Mouse (Mus musculus): Measurements from ENCODE around the gene Arhgef11. TPM values are rescaled to one million over a fixed set of nuclear protein-coding genes. Genes with fewer than 3 reads are reported as not detected.

Gene Arhgef11
- total RNA-seq, 2 experiments from 2014 or later, result 60.2 to 60.3 TPM

DNA sequence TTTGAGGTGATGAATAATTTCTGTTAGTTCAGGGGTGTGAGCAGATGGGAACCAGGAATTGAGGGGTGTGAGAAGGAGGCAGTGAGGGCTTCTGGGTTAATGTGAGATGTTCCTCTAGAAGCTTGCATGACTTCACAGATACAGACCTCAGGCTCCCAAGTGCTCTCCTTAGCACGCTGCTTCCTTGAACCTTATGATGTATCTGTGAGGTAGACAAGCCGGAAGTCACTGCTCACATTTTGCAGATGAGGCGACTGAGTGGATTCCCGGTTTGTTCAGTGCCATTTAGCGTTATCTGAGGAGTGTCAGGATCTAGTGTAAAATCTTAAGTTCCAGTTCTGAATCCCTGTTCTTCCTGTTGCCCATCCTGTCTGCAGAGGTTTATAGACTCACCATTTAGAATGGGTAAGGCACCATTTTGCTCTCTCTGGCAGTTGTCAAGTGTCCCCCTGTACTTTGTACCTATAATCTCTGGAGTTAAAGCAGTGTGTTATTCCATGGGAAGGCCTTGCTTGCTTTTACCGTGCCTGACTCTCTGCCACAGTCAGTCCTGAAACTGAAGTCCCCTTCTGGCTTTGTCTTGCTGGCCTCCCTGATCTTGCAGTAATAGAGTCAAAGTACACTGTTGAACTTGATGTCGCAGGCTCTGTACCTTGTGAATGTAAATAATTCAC is 3.0 kb downstream of the Arhgef11 start:
- DNase-seq (ENCODE audit: extremely low spot score in 1 of 2, low spot score in 2 of 2), result no peak
- no peak for TF ChIP-seq CTCF (IDR thresholded peaks at IDR 0.05)
- intact Hi-C loops (cut with DNase I), result no loop called here
- no peak overlapping the region for H3K27ac ChIP-seq
- peak overlapping the region; percentile 76 for H3K4me3 ChIP-seq

DNA sequence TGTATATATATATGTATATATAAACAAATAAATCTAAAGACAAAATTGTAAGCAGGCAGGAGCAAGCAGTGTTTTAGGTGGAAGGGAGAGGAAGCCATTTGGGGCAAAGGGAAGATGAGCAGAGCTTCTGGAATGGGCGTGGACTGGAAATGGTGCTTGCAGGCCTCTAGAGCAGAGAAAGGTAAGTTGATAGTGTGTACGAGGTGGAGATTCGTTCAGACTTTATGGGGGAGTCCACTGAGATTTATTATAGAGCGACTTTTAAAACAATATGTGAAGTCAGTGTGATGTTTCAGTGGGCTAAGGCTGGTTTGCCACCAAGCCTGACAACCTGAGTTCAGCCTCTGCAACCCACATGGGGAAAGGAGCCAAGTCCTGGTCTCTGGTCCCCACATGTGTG is 7.5 kb downstream of the Arhgef11 start:
- no peak overlapping the region for H3K27ac ChIP-seq
- intact Hi-C loops (cut with DNase I), result no loop called here
- no peak for DNase-seq (ENCODE audit: extremely low spot score in 1 of 2, low spot score in 2 of 2)
- no peak for TF ChIP-seq CTCF (IDR thresholded peaks at IDR 0.05)
- no peak overlapping the region for H3K4me3 ChIP-seq

DNA sequence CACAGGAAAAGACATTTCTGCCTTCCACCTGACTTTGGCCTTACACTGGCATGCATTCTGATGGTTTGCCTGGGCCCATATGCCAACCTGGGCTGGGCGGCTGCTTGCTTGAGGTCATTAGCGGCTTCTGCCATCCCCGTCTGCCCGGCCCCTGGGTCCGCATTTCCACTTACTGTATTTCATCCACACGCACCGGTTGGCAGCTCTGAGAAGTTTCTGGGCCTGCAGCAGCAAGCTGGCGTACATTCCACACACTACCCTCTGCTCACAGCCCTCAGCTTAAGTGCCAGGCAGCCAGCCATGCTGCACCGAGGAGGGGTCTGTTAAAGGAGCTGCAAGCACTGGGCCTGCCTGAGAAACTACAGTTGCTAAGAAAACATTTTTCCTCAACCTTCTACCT is 13.5 kb downstream of the Arhgef11 start:
- DNase-seq (ENCODE audit: extremely low spot score in 1 of 2, low spot score in 2 of 2), result no peak
- H3K27ac ChIP-seq, result no peak overlapping the region

DNA sequence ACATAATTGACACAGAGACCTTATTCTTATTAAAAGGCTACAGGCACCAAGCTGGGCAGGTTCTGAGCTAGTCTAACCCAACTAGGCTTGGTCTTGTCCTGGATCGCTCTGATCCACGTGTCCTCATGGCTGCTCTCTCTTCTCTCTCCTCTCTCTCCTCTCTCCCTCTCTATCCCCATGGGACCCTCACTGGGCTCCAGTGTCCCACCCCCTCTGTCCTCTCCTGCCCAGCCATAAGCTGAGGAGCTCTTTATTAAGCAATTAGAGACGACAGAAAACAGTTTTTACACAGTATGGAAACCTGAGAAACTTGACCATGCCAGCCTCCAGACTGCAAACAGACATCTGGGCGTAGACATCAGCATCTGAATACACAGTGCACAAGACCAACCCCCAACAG is 14.0 kb downstream of the Arhgef11 start:
- Histone ChIP-seq H3K27ac (no peak overlapping the region), H3K4me3 (no peak overlapping the region)
- intact Hi-C loops (cut with DNase I), result no loop called here
- DNase-seq (ENCODE audit: extremely low spot score in 1 of 2, low spot score in 2 of 2), result no peak
- TF ChIP-seq CTCF (IDR thresholded peaks at IDR 0.05), result no peak

More for the DNA sequence above, 13.5 kb downstream of the Arhgef11 start:
- intact Hi-C loops (cut with DNase I), result no loop called here
- no peak overlapping the region for H3K4me3 ChIP-seq
- no peak for TF ChIP-seq CTCF (IDR thresholded peaks at IDR 0.05)

DNA sequence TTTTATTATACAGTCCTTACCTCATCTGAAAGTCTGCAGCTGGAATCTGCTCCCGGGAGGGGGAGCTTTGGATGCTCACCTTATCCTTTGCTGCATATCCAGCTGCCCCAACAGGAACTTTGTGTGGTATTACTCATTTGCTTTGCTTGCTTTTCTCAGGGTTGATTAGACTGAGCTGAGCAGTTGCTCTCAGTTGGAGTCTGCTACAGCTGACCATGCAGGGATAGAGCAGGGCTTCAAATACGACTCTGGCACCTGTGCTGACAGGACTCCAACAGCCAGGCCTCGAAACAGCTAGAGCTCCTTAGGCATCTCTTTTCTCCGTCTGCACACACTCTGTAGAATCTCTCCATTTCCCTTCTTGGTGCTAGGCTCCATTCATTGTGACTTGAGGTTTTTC is 18.2 kb downstream of the Arhgef11 start:
- intact Hi-C loops (cut with DNase I), result no loop called here
- no peak for TF ChIP-seq CTCF (IDR thresholded peaks at IDR 0.05)
- Histone ChIP-seq H3K4me3 (no peak overlapping the region), H3K27ac (no peak overlapping the region)
- DNase-seq (ENCODE audit: extremely low spot score in 1 of 2, low spot score in 2 of 2), result no peak

DNA sequence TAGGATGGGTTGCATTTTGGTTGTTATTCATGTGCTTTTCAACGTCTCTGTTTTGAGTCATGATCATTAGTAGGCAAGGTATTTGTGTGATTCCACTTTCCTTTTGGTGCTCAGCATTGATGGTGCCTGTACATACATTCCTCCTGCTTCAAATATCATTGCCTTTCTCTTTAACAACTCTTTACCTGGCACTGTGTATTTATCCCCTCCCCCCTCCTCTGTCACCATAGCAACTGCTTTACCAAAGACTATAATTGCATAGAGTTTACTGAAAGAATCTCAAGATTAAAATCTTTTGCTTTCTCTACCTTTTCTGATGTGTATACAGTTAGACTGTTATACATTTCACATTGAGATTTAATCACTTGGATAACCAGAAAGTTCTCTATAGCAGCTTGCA is 26.1 kb downstream of the Arhgef11 start:
- no peak overlapping the region for H3K4me3 ChIP-seq
- no peak for TF ChIP-seq CTCF (IDR thresholded peaks at IDR 0.05)
- H3K27ac ChIP-seq, result no peak overlapping the region
- no peak for DNase-seq (ENCODE audit: extremely low spot score in 1 of 2, low spot score in 2 of 2)
- intact Hi-C loops (cut with DNase I), result no loop called here

DNA sequence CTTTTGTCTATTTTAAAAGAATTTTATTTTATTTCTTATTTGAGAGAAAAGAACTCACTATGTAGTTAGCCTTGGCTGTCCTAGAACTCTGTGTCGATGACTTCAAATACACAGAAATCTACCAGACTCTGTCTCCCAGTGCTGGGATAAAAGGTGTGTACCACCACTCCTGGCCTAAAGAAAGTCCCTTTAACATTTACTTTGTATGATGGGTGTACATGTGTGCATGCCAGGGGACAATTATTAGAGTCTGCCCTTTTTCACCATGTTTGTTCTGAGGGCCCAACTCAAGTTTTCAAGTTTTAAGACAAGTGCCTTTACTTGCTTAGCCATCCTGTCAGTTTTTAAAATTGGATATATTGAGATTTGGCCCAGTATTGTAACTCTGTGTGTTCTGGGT is 28.8 kb downstream of the Arhgef11 start:
- no peak for DNase-seq (ENCODE audit: extremely low spot score in 1 of 2, low spot score in 2 of 2)
- intact Hi-C loops (cut with DNase I), result no loop called here
- TF ChIP-seq CTCF (IDR thresholded peaks at IDR 0.05), result no peak
- Histone ChIP-seq H3K4me3 (no peak overlapping the region), H3K27ac (no peak overlapping the region)

DNA sequence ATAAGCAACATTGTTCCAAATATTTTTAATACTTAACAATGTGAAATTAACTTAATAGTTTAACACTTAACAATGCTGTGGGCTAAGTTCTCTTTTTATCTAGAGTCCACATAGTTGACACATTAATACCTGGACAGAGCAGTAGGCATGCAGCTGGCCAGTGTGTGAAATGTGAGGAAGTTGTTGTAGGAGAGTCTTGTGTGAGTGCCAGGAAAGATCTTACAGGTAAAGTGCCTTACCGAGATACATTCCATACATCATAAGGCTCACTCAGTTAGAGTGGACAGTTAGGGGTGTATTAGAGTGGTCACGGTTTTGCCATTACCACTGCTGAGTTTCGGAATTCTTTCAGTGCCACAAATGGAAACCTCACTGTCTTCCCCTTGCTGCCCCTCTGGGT is 31.7 kb downstream of the Arhgef11 start:
- intact Hi-C loops (cut with DNase I), result no loop called here
- TF ChIP-seq CTCF (IDR thresholded peaks at IDR 0.05), result no peak

DNA sequence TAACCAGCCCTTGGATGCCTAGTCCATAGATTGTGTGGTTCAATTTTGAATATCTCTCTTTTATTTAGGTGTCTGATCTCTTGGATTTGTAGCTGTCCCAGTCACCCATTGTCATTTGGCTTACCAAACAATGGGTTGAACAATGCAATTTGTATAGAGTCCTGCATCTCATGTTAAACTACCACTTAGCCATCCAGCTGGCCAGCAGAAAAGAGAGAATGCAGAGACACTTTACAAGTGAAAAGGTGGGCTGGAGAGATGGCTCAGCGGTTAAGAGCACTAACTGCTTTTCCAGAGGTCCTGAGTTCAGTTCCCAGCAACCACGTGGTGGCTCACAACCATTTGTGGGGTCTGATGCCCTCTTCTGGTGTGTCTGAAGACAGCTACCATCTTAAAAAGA is 41.0 kb downstream of the Arhgef11 start:
- Histone ChIP-seq H3K27ac (no peak overlapping the region), H3K4me3 (no peak overlapping the region)
- intact Hi-C loops (cut with DNase I), result no loop called here
- no peak; the same call in 1 of the 2 replicates for TF ChIP-seq CTCF (IDR thresholded peaks at IDR 0.05)
- no peak for DNase-seq (ENCODE audit: extremely low spot score in 1 of 2, low spot score in 2 of 2)

More for the DNA sequence above, 31.7 kb downstream of the Arhgef11 start:
- DNase-seq (ENCODE audit: extremely low spot score in 1 of 2, low spot score in 2 of 2), result no peak
- Histone ChIP-seq H3K4me3 (no peak overlapping the region), H3K27ac (no peak overlapping the region)

DNA sequence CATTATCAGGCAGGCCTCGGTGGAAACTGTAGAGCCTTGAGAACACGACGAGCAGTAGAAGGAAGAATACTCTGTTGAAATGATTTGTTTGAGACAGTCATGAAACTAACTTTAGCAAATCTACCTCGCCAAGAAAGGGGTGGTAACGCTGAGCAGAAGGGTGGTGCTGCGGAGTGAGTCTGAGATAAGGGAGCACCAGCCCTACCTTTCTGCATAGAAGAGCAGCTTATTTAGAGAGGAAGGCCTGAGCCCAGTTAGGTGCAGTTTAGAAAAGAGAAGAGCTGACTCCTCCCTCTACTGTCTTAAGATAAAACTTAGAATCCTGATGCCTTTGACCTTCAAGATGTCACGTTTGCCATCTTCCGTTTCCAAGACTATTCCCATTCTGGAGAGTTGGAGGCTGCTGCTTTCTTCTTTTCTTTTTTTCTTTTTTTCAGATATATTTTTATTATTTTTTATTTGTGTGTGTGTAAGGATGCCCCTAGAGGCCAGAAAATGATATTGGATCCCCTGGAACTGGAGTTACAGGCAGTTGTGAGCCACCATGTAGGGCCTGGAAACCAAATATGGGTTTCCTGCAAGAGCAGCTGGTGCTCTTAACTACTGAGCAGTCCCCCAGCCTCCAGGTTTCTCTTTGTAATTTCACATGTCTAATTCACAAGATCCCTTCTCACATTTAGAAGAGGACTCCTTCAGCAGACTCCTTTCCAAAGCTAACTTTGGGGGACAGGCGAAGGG is 42.5 kb downstream of the Arhgef11 start:
- intact Hi-C loops (cut with DNase I), result no loop called here
- peak; percentile 53 for TF ChIP-seq CTCF (IDR thresholded peaks at IDR 0.05)
- no peak for DNase-seq (ENCODE audit: extremely low spot score in 1 of 2, low spot score in 2 of 2)
- Histone ChIP-seq H3K4me3 (no peak overlapping the region), H3K27ac (0 out of 2 replicates have a peak overlapping the region, but pooled peaks have one; percentile 20)

DNA sequence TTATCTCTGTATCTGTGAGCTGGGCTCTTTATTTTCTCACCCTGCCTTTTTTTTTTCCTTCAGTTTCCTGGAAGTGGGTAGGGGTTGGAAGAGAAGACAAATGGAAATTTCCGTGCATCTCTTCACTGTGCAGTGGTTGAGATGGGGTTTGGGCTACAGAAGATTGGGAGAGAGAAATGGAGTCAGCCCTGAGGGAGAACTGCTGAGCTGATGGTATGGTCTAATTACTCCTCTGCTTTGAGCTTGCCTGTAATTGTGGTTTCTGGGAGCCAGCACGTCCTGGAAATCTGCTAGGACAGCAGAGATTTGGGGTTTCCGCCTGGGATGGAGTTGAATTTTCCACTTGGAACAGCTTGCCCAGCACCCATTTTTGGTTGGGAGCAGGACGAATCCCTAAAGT is 43.1 kb downstream of the Arhgef11 start:
- TF ChIP-seq CTCF (IDR thresholded peaks at IDR 0.05), result no peak
- no peak for DNase-seq (ENCODE audit: extremely low spot score in 1 of 2, low spot score in 2 of 2)
- intact Hi-C loops (cut with DNase I), result no loop called here
- Histone ChIP-seq H3K27ac (no peak overlapping the region), H3K4me3 (no peak overlapping the region)

DNA sequence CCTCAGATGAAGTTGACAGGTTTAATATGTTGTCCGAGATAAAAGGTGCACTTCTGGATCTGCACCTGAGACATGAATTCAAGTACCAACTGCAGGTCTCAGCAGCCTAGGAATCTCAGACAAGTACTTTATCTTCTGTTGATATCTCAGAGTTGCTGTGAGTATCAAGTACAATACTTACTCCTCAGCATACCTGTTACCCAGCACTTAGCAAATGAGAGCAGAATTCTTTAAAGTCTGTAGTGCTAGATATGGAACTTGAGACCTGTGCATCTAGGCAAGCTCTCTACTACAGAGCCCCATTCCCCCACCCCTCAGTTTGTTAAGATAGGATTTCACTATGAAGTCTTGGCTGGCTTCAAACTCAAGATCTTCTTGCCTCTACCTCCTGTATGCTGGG is 43.9 kb downstream of the Arhgef11 start:
- no peak overlapping the region for H3K4me3 ChIP-seq
- no peak for TF ChIP-seq CTCF (IDR thresholded peaks at IDR 0.05)
- intact Hi-C loops (cut with DNase I), result no loop called here

DNA sequence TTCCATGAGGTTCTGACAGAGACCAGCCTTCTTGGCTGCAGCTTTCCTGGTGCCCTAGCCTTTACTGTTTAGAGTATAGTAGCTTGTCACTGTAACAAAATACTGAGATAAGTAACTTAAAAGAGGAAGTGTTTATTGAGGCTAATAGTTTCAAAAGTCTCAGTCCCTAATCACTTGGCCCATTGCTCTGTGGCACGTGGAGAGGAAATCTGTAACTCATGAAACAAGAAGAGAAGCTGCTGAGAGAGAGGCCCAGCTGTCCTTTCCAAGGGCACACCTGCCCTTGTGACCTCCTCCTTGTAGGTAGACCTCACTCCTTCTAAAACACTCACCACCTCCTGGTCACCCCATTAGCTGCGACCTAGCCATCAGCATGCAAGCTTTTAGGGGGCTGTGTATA is 101.2 kb downstream of the Arhgef11 start:
- DNase-seq (ENCODE audit: extremely low spot score in 1 of 2, low spot score in 2 of 2), result no peak
- no peak overlapping the region for H3K27ac ChIP-seq
- intact Hi-C loops (cut with DNase I), result no loop called here
- TF ChIP-seq CTCF (IDR thresholded peaks at IDR 0.05), result no peak
- H3K4me3 ChIP-seq, result no peak overlapping the region

More for the DNA sequence above, 43.9 kb downstream of the Arhgef11 start:
- DNase-seq (ENCODE audit: extremely low spot score in 1 of 2, low spot score in 2 of 2), result no peak
- H3K27ac ChIP-seq, result no peak overlapping the region
